Mouse (Mus musculus) MEL (cell line): ENCODE results near the gene Gfpt1. TPM values are rescaled to one million over a fixed set of nuclear protein-coding genes. Genes with fewer than 3 reads are reported as not detected.

Experiments
- DNase-seq: peaks from one replicate; pipeline ENCODE4 v3.0.0; 2011; ENCODE audit warnings: low read depth, low spot score
- H3K27ac ChIP-seq: 2 replicates; pipeline ENCODE4 v1.5.1; 2012; ENCODE audit warnings: low read depth, mild to moderate bottlenecking, control low read depth, low read length, moderate library complexity; ENCODE audit not compliant: control insufficient read depth
- H3K27me3 ChIP-seq, 2 experiments: fragments of 150-350 bp in 1 of 2; sonication (generic) in 1 of 2; 2 replicates each; pipeline ENCODE4 v1.6.1; 2012; ENCODE audit warnings: low read length in 2 of 2, mild to moderate bottlenecking in 2 of 2, improper control_type of control experiment in 1 of 2, moderate library complexity in 1 of 2; ENCODE audit not compliant: insufficient read depth in 2 of 2, control insufficient read depth in 1 of 2
- H3K36me3 ChIP-seq, 2 experiments: 2 replicates each; pipeline ENCODE4 v1.6.1; 2012 to 2014; ENCODE audit warnings: low read length in 2 of 2, improper control_type of control experiment in 1 of 2, inconsistent platforms in 1 of 2, mild to moderate bottlenecking in 1 of 2; ENCODE audit not compliant: insufficient read depth in 2 of 2, control insufficient read depth in 1 of 2
- H3K4me1 ChIP-seq, 2 experiments: fragments of 150-350 bp in 1 of 2; sonication (generic) in 1 of 2; 2 replicates each; pipeline ENCODE4 v1.6.1; 2012; ENCODE audit warnings: low read length in 2 of 2, improper control_type of control experiment in 1 of 2, mild to moderate bottlenecking in 1 of 2; ENCODE audit not compliant: insufficient read depth in 2 of 2, control insufficient read depth in 1 of 2
- H3K4me3 ChIP-seq, 2 experiments: fragments of 150-350 bp in 1 of 2; sonication (generic) in 1 of 2; 2 replicates each; pipeline ENCODE4 v1.5.1; 2012; ENCODE audit warnings: low read depth in 2 of 2, low read length in 2 of 2, mild to moderate bottlenecking in 2 of 2, moderate library complexity in 2 of 2, control low read depth in 1 of 2, improper control_type of control experiment in 1 of 2; ENCODE audit not compliant: control insufficient read depth in 1 of 2, insufficient read depth in 1 of 2
- H3K79me2 ChIP-seq: 2 replicates; pipeline ENCODE4 v1.6.1; 2012; ENCODE audit warnings: mild to moderate bottlenecking, low read length, moderate library complexity; ENCODE audit not compliant: control insufficient read depth, poor library complexity, insufficient read depth
- H3K9ac ChIP-seq: 2 replicates; pipeline ENCODE4 v1.6.1; 2012; ENCODE audit warnings: low read depth, mild to moderate bottlenecking, control low read depth, low read length, moderate library complexity; ENCODE audit not compliant: control insufficient read depth, poor library complexity, severe bottlenecking
- H3K9me3 ChIP-seq: fragments of 150-350 bp; sonication (generic); replicated peaks from 2 replicates; pipeline ENCODE4 v1.6.1; 2012; ENCODE audit warnings: mild to moderate bottlenecking, low read length, improper control_type of control experiment, moderate library complexity; ENCODE audit not compliant: insufficient read depth
- GATA1 ChIP-seq: IDR thresholded peaks from 2 replicates; pipeline ENCODE4 v1.6.1; 2011; ENCODE audit warnings: low read depth, low read length, improper control_type of control experiment
- HCFC1 ChIP-seq: IDR thresholded peaks from 2 replicates; pipeline ENCODE4 v1.6.1; 2012; ENCODE audit warnings: low read depth, mild to moderate bottlenecking, inconsistent platforms, low read length, improper control_type of control experiment, moderate library complexity
- MAFK ChIP-seq: IDR thresholded peaks from 2 replicates; pipeline ENCODE4 v1.6.1; 2011; ENCODE audit warnings: low read depth, mild to moderate bottlenecking, low read length, improper control_type of control experiment, borderline replicate concordance
- MAX ChIP-seq: IDR thresholded peaks from 2 replicates; pipeline ENCODE4 v1.6.1; 2011; ENCODE audit warnings: low read length, improper control_type of control experiment
- MEF2A ChIP-seq: IDR thresholded peaks from 2 replicates; pipeline ENCODE4 v1.6.1; 2014; ENCODE audit warnings: low read depth, mild to moderate bottlenecking, inconsistent platforms, low read length, improper control_type of control experiment; ENCODE audit not compliant: poor library complexity, insufficient replicate concordance, severe bottlenecking; ENCODE audit errors: extremely low read depth
- MXI1 ChIP-seq: IDR thresholded peaks from 2 replicates; pipeline ENCODE4 v1.6.1; 2011; ENCODE audit warnings: mild to moderate bottlenecking, low read depth, low read length, improper control_type of control experiment
- NELFE ChIP-seq: IDR thresholded peaks from 2 replicates; pipeline ENCODE4 v1.6.1; 2011; ENCODE audit warnings: low read depth, low read length, improper control_type of control experiment
- RAD21 ChIP-seq: IDR thresholded peaks from 2 replicates; pipeline ENCODE4 v1.6.1; 2011; ENCODE audit warnings: mild to moderate bottlenecking, low read depth, low read length, improper control_type of control experiment
- SMC3 ChIP-seq: IDR thresholded peaks from 2 replicates; pipeline ENCODE4 v1.6.1; 2011; ENCODE audit warnings: low read depth, low read length, improper control_type of control experiment
- TBP ChIP-seq: IDR thresholded peaks from 2 replicates; pipeline ENCODE4 v1.8.0; 2011; ENCODE audit warnings: low read depth, low read length, improper control_type of control experiment
- ZC3H11A ChIP-seq: IDR thresholded peaks from 2 replicates; pipeline ENCODE4 v1.6.1; 2012; ENCODE audit warnings: low read depth, mild to moderate bottlenecking, inconsistent platforms, low read length, improper control_type of control experiment
- polyA plus RNA-seq, 2 experiments: library from polyadenylated mRNA; stranded (reverse) in 1 of 2; unstranded in 1 of 2; fragments of >175 nt in 1 of 2; fragments of >200 nt in 1 of 2; gene quantifications; 2 replicates each; pipeline versions ENCODE4 v1.2.1 to v1.2.4; 2012; ENCODE audit warnings: low replicate concordance in 2 of 2, low read depth in 1 of 2; ENCODE audit not compliant: insufficient read length in 2 of 2, insufficient read depth in 1 of 2, missing spikeins in 1 of 2
- total RNA-seq: library from RNA; depleted of rRNA; stranded (reverse); fragments of 300-350 nt; gene quantifications from 2 replicates; pipeline ENCODE4 v1.2.3, GENCODE M21; 2012

Gene Gfpt1
- total and polyA plus RNA-seq, 3 experiments, result 29.6 to 69.3 (median 33.5) TPM

DNA sequence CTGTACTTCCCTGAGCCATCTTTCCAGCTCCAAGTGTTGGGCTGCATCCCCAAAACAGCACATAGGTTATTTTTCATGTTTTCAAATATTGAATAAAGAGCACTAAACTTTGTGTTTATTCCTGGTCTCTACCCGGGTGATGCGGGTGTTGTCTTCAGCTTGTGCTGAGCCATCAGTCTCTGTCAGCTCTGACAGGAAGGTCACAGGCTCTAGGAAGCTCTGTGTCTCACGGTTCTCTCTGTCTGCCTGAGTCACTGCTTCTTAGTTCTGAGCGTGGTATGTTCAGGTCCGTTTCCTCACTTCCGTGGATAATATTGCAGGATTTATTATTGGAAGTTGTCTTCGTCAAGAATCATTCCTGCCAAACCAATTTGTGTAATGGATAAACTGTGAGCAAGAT lies 79.3 kb downstream of the Gfpt1 start:
- H3K4me3 ChIP-seq, result no peak overlapping the region
- TF ChIP-seq TBP (no peak), HCFC1 (no peak), ZC3H11A (no peak), NELFE (no peak), MXI1 (no peak)
- H3K9me3 ChIP-seq, result no peaks in the 10 kb centered on the region
- H3K79me2 ChIP-seq, result no peaks in the 10 kb centered on the region
- peaks cover 9 to 22% of the 10 kb centered on the region in 2 experiments for H3K27me3 ChIP-seq
- no peaks in the 10 kb centered on the region for H3K4me1 ChIP-seq
- H3K9ac ChIP-seq, result no peak overlapping the region
- H3K36me3 ChIP-seq, result no peaks in the 10 kb centered on the region
- no peak for DNase-seq
- H3K27ac ChIP-seq, result no peak overlapping the region

- TF ChIP-seq MEF2A, result no peak
- no peak for TF ChIP-seq ZC3H11A
- no peak for TF ChIP-seq MAX
- TF ChIP-seq GATA1, result no peak
- no peak for TF ChIP-seq RAD21
- TF ChIP-seq MAFK, result no peak
- no peak for TF ChIP-seq MXI1
- no peak for TF ChIP-seq SMC3
- H3K36me3 ChIP-seq, result no peaks in the 10 kb centered on the region
- no peaks in the 10 kb centered on the region for H3K4me1 ChIP-seq
- H3K27me3 ChIP-seq, result peaks cover 6 to 18% of the 10 kb centered on the region in 2 experiments
- DNase-seq, result no peak
- no peaks in the 10 kb centered on the region for H3K79me2 ChIP-seq
- H3K4me3 ChIP-seq, result no peak overlapping the region
- no peak overlapping the region for H3K27ac ChIP-seq
- H3K9ac ChIP-seq, result no peak overlapping the region
- no peaks in the 10 kb centered on the region for H3K9me3 ChIP-seq
Observed at GRCm38 (mm10) chr6:87123406-87123805, 80.8 kb downstream of the Gfpt1 start.

DNA sequence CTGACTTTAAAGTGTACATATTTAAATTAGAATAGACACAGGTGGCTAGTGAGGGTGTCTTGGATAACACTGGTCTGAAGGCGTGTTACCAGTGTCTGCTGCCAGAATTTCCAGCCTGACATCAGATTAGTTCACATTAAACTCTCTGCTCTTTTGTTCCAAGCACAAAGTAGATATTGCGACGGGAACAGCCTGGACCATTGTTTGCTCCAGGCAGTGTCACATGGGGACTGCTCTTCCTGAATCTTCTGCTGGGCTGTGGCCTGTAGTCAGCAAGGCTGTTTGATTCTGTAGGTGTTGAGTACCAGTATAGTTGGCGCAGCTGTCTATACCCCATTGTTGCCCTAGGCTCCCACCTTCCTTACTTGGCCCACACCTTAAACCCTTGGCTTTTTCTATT lies 81.3 kb downstream of the Gfpt1 start:
- no peak overlapping the region for H3K9ac ChIP-seq
- H3K27ac ChIP-seq, result no peak overlapping the region

More for the DNA sequence above, 81.3 kb downstream of the Gfpt1 start:
- Histone ChIP-seq H3K27me3 (peaks cover 2 to 18% of the 10 kb centered on the region in 2 experiments), H3K9me3 (no peaks in the 10 kb centered on the region), H3K36me3 (no peaks in the 10 kb centered on the region), H3K4me3 (no peak overlapping the region), H3K4me1 (no peaks in the 10 kb centered on the region), H3K79me2 (no peaks in the 10 kb centered on the region)
- no peak for TF ChIP-seq TBP
- DNase-seq, result no peak
